Mouse (Mus musculus): ENCODE measurements around the gene Sgca.

- peak; percentile 2 for TF ChIP-seq POLR2A (IDR thresholded peaks at IDR 0.05; ENCODE audit: insufficient read length, low read depth)
- no peak for TF ChIP-seq USF1 (IDR thresholded peaks at IDR 0.05; ENCODE audit: low read depth)
- no peak for TF ChIP-seq TCF3 (IDR thresholded peaks at IDR 0.05; ENCODE audit: insufficient read length, low read depth)
- TF ChIP-seq CEBPB (IDR thresholded peaks at IDR 0.05; ENCODE audit: insufficient read depth, poor library complexity, severe bottlenecking): no peak
- TF ChIP-seq MAX (IDR thresholded peaks at IDR 0.05; ENCODE audit: low read depth): no peak
Observed at GRCm38 (mm10) chr11:95010141-95010739, 34.1 kb upstream of the Sgca start.

All from myocyte (in vitro differentiated cells).